Mouse (Mus musculus) stomach, postnatal 0 days (tissue): ENCODE data around the gene Txlnb.

Source experiments
- CTCF ChIP-seq: IDR thresholded peaks from 2 replicates; pipeline ENCODE4 v1.5.1; 2016; ENCODE audit warnings: antibody characterized with exemption, low read depth, mild to moderate bottlenecking, moderate library complexity
- EP300 ChIP-seq: optimal IDR thresholded peaks from 2 replicates; pipeline ENCODE3; 2016; ENCODE audit warnings: antibody characterized with exemption

DNA sequence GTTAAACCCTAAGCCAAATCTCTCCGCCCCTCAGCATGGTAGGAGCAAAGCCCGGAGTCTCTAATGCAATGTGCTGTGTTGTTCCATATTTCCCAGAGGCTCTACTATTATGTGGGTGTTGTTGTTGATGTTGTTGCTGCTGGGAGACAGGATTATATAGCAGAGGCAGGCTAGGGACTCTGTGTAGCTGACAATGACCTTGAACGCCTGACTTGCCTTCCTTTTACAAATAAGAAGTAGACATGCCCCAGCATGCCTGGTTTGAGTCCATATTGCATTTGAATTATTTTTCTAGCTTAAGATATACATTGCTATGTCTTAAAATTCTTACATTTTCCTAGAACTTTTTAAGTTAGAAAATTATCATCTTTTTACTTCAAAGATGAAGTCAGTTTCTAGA lies 1.7 kb downstream of the Txlnb start:
- no peak for TF ChIP-seq CTCF
- no peak for TF ChIP-seq EP300
